In genomic region chr5:103761754-103762153, GRCm38 (mm10) we compare ENCODE assay signal across 31 mouse cellular contexts.
DNase-seq lines count a peak whose midpoint lies in the region; ATAC-seq and TF ChIP-seq lines count a peak whose summit lies in the region.
"Had no signal": no experiment of that assay in that cellular context is flagged by ENCODE, and none has a peak within 500 bp of the region (broad histone marks: within the 10 kb centered on the region; RNA-seq: fewer than 3 reads in every experiment).

No protein-coding gene starts in this region.

- no peak overlapping the region for H3K4me3 ChIP-seq in heart, embryonic 10.5 days
- H3K4me3 ChIP-seq in thymus, adult 2 months (ENCODE audit: control insufficient read depth, insufficient read depth, low read length): no peak overlapping the region
- H3K4me3 ChIP-seq in liver, embryonic 13.5 days (replicated peaks): peak overlapping the region; percentile 24
- H3K4me3 ChIP-seq: embryonic facial prominence, embryonic 13.5 days; forebrain, embryonic 12.5 days; heart, embryonic 12.5 days; limb, embryonic 13.5 days; neural tube, embryonic 12.5 days had no signal

- peaks cover 9% of the 10 kb centered on the region; the same call in 1 of the 2 replicates for H3K36me3 ChIP-seq in heart, embryonic 10.5 days
- no peaks in the 10 kb centered on the region for H3K36me3 ChIP-seq in thymus, adult 2 months (ENCODE audit: control insufficient read depth, insufficient read depth, low read length)
- peaks cover 29% of the 10 kb centered on the region for H3K36me3 ChIP-seq in liver, embryonic 13.5 days
- H3K36me3 ChIP-seq: forebrain, embryonic 12.5 days; limb, embryonic 13.5 days; neural tube, embryonic 12.5 days had no signal

- no peak for TF ChIP-seq CTCF in thymus, adult 2 months (IDR thresholded peaks at IDR 0.05; ENCODE audit: borderline replicate concordance, control insufficient read depth, extremely low read depth, insufficient read depth, low read length, poor library complexity)

- H3K4me2 ChIP-seq in liver, embryonic 13.5 days: peak overlapping the region; percentile 98
- H3K4me2 ChIP-seq: midbrain, embryonic 11.5 days; neural tube, embryonic 12.5 days had no signal

- intact Hi-C loops in heart, postnatal 25 days (cut with DNase I): no loop called here

- 0 out of 2 replicates have a peak overlapping the region, but pooled peaks have one; percentile 1 for H3K27ac ChIP-seq in heart, embryonic 10.5 days
- peak overlapping the region; percentile 87 for H3K27ac ChIP-seq in thymus, adult 2 months (ENCODE audit: control insufficient read depth, insufficient read depth, low read length)
- peak overlapping the region; percentile 100 for H3K27ac ChIP-seq in liver, embryonic 13.5 days
- H3K27ac ChIP-seq: embryonic facial prominence, embryonic 13.5 days; forebrain, embryonic 12.5 days; hindbrain, postnatal 0 days; limb, embryonic 13.5 days; neural tube, embryonic 12.5 days had no signal

- TF ChIP-seq POLR2A in thymus, adult 2 months (IDR thresholded peaks at IDR 0.05; ENCODE audit: control insufficient read depth, extremely low read depth, insufficient read depth, low read length, poor library complexity): no peak

- peaks cover 38% of the 10 kb centered on the region for H3K4me1 ChIP-seq in heart, embryonic 10.5 days
- H3K4me1 ChIP-seq in thymus, adult 2 months (replicated peaks; ENCODE audit: control insufficient read depth, insufficient read depth, low read length): peaks cover 44% of the 10 kb centered on the region
- H3K4me1 ChIP-seq in liver, embryonic 13.5 days (replicated peaks): peaks cover 98% of the 10 kb centered on the region

- peaks cover 21% of the 10 kb centered on the region for H3K27me3 ChIP-seq in heart, embryonic 10.5 days (ENCODE audit: insufficient read depth, poor library complexity, severe bottlenecking)
- H3K27me3 ChIP-seq in thymus, adult 2 months (ENCODE audit: control insufficient read depth, insufficient read depth, low read length): no peaks in the 10 kb centered on the region
- H3K27me3 ChIP-seq in liver, embryonic 13.5 days: no peaks in the 10 kb centered on the region
- H3K27me3 ChIP-seq: heart, embryonic 12.5 days; limb, embryonic 13.5 days; neural tube, embryonic 12.5 days had no signal

- peaks cover 5% of the 10 kb centered on the region for H3K9me3 ChIP-seq in heart, embryonic 10.5 days
- H3K9me3 ChIP-seq in liver, embryonic 13.5 days (replicated peaks): peaks cover 12% of the 10 kb centered on the region

- no peak for DNase-seq in heart, embryonic 10.5 days (ENCODE audit: low spot score)
- DNase-seq in heart, postnatal 25 days (ENCODE audit: low spot score): no peak
- DNase-seq in thymus, adult 2 months: no peak
- DNase-seq in thymus, postnatal 4 days: no peak
- no peak for DNase-seq in liver, embryonic 13.5 days
- DNase-seq in right cerebral cortex, postnatal 14 days: no peak
- DNase-seq in lung, postnatal 25 days (ENCODE audit: low spot score): no peak
- DNase-seq: adrenal gland, postnatal 10 days; B cell, adult 2 months; cerebellum, adult 11 months; cerebellum, adult 9-11 months; forebrain, postnatal 0 days; gastrocnemius, postnatal 14 days; heart, postnatal 14 days; kidney, adult 9 months; kidney, postnatal 14 days; layer of hippocampus, adult 9-11 months; lung, adult 2 months; lung, postnatal 14 days; right cerebral cortex, adult 18-20 months had no signal

- ATAC-seq in liver, embryonic 13.5 days (ENCODE audit: low read depth): no peak
- peak; percentile 9; the same call in 1 of the 2 replicates for ATAC-seq in megakaryocyte-erythroid progenitor cell, adult 5-6 weeks (replicated peaks; ENCODE audit: low FRiP score, low TSS enrichment, poor library complexity, severe bottlenecking)
- ATAC-seq: activated CD4-positive, CD25-positive, alpha-beta regulatory T cell, adult 4 months; forebrain, postnatal 0 days; hindbrain, postnatal 0 days; intestine, embryonic 16.5 days; midbrain, embryonic 16.5 days had no signal

- WGBS in heart, embryonic 10.5 days: 67% methylated on average over 7 of the region's 7 CpGs
- WGBS in thymus, adult 2 months: 66% methylated on average over 7 of the region's 7 CpGs
- whole genome bisulfite sequencing in liver, embryonic 13.5 days (ENCODE audit: insufficient replicate concordance): 27% methylated on average over 7 of the region's 7 CpGs

- H3K9ac ChIP-seq in liver, embryonic 13.5 days: peak overlapping the region; percentile 72
- H3K9ac ChIP-seq: embryonic facial prominence, embryonic 13.5 days; forebrain, embryonic 12.5 days; forebrain, postnatal 0 days; heart, embryonic 12.5 days; limb, embryonic 13.5 days; neural tube, embryonic 12.5 days had no signal

Comparison
In these comparisons a context has a peak if more than half of its experiments do, and no peak if none do; other contexts are left out.
1. H3K27ac ChIP-seq: peak in every context shown above with its lines; median percentile 100 in liver, embryonic 13.5 days; 87 in thymus, adult 2 months; 1 in heart, embryonic 10.5 days.